Mouse (Mus musculus): ENCODE results near the gene Lama5. TPM values are rescaled to one million over a fixed set of nuclear protein-coding genes. Genes with fewer than 3 reads are reported as not detected.

Gene Lama5
- polyA plus RNA-seq, 1 experiment from 2014 or later: 3.4 TPM

DNA sequence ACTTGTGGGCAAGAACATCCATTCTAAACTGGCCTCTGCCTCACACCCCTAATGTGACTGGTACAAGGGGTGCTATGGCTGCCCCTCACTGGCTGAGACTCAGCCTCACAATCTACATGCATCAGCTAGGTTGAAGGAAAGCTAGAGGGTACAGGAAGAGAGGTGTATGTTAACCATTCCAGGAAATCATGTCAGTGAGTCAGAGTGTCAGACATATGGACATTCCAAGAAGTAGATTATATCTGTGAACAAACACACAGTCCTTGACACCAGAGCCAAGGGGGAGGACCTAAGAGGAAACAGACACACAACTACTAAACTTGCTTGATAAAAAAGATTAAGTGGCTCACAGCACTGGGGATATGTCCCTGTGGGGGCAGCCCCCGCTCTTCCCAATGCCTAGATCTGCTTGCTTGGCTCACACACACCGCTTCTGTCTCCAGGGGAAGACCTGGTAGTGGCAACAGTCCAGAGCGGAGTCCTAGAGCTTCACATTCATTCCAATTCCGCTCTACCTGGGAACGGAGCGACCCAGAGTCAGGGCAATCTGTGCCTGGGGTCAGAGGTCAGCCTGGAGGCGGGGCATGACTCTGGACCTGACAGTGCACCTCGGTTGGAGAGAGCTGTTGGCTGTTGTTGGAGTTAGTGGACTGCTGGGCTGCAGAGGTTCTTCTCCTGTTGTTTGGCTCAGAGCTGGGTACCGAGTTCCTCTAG, 23.4 kb upstream of the Lama5 start:
- H3K9me3 ChIP-seq (replicated peaks): no peaks in the 10 kb centered on the region
- ATAC-seq: no peak
- H3K4me2 ChIP-seq: no peak overlapping the region
- no peak overlapping the region for H3K9ac ChIP-seq
- H3K27ac ChIP-seq: no peak overlapping the region
- 61% methylated on average over 9 of the region's 9 CpGs for WGBS
- no peaks in the 10 kb centered on the region for H3K4me1 ChIP-seq
- H3K27me3 ChIP-seq: no peaks in the 10 kb centered on the region
- H3K4me3 ChIP-seq: no peak overlapping the region
- H3K36me3 ChIP-seq (ENCODE audit: poor library complexity, severe bottlenecking): no peaks in the 10 kb centered on the region

DNA sequence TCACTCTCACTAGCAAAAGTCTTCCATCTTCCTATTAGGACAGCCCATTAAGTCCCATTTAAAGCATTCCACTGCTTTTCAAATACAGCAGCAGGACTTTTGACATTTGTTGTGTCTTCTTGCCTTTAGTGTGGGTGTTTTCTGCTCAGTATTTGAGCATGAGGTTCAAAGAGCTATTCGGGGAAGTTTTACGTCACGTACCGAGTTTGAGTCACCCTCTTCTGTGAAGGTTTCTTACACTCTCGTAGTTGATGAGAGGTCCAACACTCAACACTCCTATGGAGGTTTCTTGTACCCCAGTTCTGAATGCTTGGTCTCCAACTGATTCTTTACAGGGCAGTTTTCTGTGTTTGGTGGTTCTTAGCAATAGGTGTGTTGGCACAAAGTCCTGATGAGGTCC, 22.3 kb upstream of the Lama5 start:
- H3K27me3 ChIP-seq: no peaks in the 10 kb centered on the region
- no peaks in the 10 kb centered on the region for H3K4me1 ChIP-seq
- H3K36me3 ChIP-seq (ENCODE audit: poor library complexity, severe bottlenecking): no peaks in the 10 kb centered on the region
- H3K4me2 ChIP-seq: no peak overlapping the region
- no peak overlapping the region for H3K27ac ChIP-seq
- H3K9me3 ChIP-seq (replicated peaks): no peaks in the 10 kb centered on the region
- no peak overlapping the region for H3K9ac ChIP-seq
- ATAC-seq: no peak
- no peak overlapping the region for H3K4me3 ChIP-seq
- WGBS: 91% methylated on average over 5 of the region's 5 CpGs

DNA sequence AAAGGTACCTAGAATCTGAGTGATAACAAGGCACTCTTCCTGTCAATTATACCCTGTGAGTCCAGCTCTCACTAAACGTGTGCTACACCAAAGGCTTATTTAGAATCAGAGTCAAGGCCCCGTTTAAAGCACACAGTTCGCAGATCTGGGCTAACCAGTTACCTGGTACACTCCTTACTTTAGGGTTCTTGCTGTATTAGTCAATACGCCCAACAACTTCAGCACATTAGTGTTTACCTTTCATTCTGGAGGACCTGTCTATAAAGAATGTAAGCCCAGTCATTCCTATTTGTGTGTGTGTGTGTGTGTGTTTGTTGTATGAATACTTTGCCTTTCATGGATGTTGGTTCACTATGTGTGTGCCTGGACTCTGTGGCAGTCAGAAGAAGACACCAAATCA, 17.4 kb upstream of the Lama5 start:
- Histone ChIP-seq H3K36me3 (ENCODE audit: poor library complexity, severe bottlenecking) (no peaks in the 10 kb centered on the region), H3K4me1 (no peaks in the 10 kb centered on the region), H3K4me3 (no peak overlapping the region), H3K9ac (no peak overlapping the region), H3K9me3 (replicated peaks) (no peaks in the 10 kb centered on the region), H3K27ac (no peak overlapping the region), H3K4me2 (no peak overlapping the region), H3K27me3 (no peaks in the 10 kb centered on the region)
- no peak for ATAC-seq
- 87% methylated on average over 4 of the region's 4 CpGs for WGBS

DNA sequence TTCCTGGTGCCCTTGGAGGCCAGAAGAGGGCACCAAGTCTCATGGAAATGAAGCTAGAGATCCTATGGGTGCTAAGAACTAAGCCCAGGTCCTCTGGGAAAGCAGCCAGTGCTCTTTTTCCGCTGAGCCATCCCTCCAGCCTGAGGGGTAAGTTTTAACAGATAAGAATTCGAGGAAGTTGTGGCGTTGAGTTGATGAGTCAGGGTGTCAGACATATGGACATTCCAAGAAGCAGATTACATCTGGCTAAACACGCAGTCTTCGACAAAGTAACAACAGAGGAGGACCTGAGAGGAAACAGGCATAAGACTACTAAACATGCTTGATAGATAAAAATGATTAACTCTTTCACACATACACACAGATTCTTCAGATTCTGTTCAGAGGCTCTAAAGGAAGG, 12.9 kb upstream of the Lama5 start:
- ATAC-seq: no peak
- Histone ChIP-seq H3K4me1 (peaks cover 5% of the 10 kb centered on the region), H3K36me3 (ENCODE audit: poor library complexity, severe bottlenecking) (no peaks in the 10 kb centered on the region), H3K4me2 (no peak overlapping the region), H3K27ac (no peak overlapping the region), H3K4me3 (no peak overlapping the region), H3K9me3 (replicated peaks) (no peaks in the 10 kb centered on the region), H3K9ac (no peak overlapping the region), H3K27me3 (no peaks in the 10 kb centered on the region)
- 88% methylated on average over 5 of the region's 5 CpGs for WGBS

DNA sequence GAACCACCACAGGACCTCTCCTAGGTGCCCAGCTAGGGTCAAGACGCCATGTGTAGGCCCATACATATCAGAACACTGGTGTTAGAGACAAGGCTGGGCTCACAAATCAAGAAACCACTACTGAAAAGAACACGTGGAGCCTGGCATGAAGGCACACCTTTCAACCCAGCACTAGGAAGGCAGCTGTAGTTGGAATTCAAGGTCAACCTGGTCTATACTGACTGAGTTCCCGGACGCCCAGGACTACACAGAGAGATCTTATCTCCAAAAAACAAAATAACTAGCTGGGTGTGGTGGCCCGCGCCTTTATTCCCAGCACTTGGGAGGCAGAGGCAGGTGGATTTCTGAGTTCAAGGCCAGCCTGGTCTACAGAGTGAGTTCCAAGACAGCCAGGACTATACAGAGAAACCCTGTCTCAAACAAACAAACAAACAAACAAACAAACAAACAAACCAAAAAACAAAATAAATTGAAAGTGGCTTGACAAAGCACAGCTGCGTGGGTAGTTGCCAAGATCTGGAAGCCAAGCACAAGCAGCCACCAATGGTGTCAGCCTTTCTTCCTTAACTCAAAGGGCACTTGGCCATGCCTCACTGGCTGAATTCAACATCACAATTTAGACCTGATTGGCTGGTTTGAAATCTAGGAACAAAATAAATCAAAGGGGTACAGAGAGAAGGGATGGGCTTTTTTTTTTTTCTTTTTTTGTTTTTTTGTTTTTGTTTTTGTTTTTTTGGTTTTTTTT, 12.1 kb upstream of the Lama5 start:
- H3K27me3 ChIP-seq: no peaks in the 10 kb centered on the region
- no peak overlapping the region for H3K27ac ChIP-seq
- WGBS: 89% methylated on average over 7 of the region's 7 CpGs
- H3K4me3 ChIP-seq: no peak overlapping the region
- no peak for ATAC-seq
- no peak overlapping the region for H3K4me2 ChIP-seq
- no peaks in the 10 kb centered on the region for H3K9me3 ChIP-seq (replicated peaks)
- no peaks in the 10 kb centered on the region for H3K36me3 ChIP-seq (ENCODE audit: poor library complexity, severe bottlenecking)
- peaks cover 5% of the 10 kb centered on the region for H3K4me1 ChIP-seq
- no peak overlapping the region for H3K9ac ChIP-seq

DNA sequence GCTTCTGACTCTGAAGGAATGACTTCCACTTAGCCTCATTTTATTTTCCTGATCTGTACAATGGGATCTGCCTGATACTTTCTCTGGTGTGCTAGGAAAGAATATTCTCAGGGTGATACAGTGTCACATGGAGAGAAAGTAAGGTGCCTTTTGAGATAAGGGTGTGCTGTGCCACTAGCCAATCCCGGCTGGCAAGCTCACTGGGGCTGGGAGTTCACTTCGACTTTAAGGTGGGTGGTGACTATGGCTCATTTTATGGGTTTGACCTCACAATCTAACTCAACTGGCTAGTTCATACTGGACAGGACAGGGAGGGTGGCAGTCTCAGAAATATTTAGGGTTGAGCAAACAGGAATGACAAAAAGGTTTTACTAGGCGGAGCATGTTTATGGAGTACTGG, 11.3 kb upstream of the Lama5 start:
- no peak overlapping the region for H3K4me2 ChIP-seq
- no peak overlapping the region for H3K27ac ChIP-seq
- no peak overlapping the region for H3K4me3 ChIP-seq
- no peak overlapping the region for H3K9ac ChIP-seq
- peaks cover 5% of the 10 kb centered on the region for H3K4me1 ChIP-seq
- ATAC-seq: no peak
- H3K9me3 ChIP-seq (replicated peaks): no peaks in the 10 kb centered on the region
- WGBS: 88% methylated on average over 3 of the region's 3 CpGs
- no peaks in the 10 kb centered on the region for H3K27me3 ChIP-seq
- no peaks in the 10 kb centered on the region for H3K36me3 ChIP-seq (ENCODE audit: poor library complexity, severe bottlenecking)

DNA sequence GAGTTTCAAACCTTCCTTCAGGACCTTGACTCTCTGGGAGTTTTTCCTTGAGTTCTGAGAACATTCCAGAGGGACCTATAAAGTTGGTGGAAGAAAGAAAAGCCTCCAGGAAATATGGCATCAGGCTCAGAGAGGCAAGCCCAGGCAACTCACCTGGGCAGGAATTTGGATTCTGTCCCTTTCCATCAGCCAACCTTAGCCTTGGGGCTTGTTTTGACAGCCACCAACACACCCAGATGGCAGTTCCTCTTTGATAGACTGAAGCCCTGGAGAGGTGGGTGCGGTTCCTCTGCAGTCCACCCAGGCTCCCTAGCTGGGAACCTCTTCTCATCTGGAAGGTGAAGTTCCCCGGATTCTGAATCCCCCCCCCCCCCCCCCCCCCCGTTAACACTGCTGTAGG, 10.8 kb upstream of the Lama5 start:
- H3K4me1 ChIP-seq: peaks cover 5% of the 10 kb centered on the region
- no peak for ATAC-seq
- no peak overlapping the region; the same call in 1 of the 2 replicates for H3K27ac ChIP-seq
- WGBS: 71% methylated on average over 3 of the region's 3 CpGs
- H3K27me3 ChIP-seq: no peaks in the 10 kb centered on the region
- no peak overlapping the region for H3K4me3 ChIP-seq
- no peaks in the 10 kb centered on the region for H3K36me3 ChIP-seq (ENCODE audit: poor library complexity, severe bottlenecking)
- no peak overlapping the region for H3K4me2 ChIP-seq
- no peak overlapping the region for H3K9ac ChIP-seq
- no peaks in the 10 kb centered on the region for H3K9me3 ChIP-seq (replicated peaks)

DNA sequence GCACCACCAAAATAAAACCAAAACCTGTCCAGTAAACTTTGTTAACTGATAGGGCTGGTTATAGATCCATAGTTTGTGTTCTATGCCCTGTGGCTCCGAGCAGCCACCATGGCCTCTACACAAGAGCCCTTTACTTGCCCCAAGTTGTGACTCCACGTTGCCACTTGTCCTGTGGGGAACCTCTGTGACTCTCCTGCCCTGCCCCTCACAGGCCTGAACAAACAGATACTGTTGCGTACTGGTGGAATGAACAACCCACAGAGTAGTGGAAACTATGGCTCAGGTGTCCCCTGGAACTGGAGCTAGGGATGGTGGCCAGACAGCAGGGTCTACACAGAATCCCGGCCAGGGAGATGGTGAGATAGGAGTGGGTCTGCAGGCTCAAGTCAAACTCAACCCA, 10.1 kb upstream of the Lama5 start:
- Histone ChIP-seq H3K4me1 (peaks cover 5% of the 10 kb centered on the region), H3K27me3 (no peaks in the 10 kb centered on the region), H3K4me3 (no peak overlapping the region), H3K4me2 (no peak overlapping the region), H3K9me3 (replicated peaks) (no peaks in the 10 kb centered on the region), H3K36me3 (ENCODE audit: poor library complexity, severe bottlenecking) (no peaks in the 10 kb centered on the region), H3K9ac (no peak overlapping the region), H3K27ac (no peak overlapping the region)
- WGBS: 92% methylated on average over 4 of the region's 4 CpGs
- no peak for ATAC-seq

DNA sequence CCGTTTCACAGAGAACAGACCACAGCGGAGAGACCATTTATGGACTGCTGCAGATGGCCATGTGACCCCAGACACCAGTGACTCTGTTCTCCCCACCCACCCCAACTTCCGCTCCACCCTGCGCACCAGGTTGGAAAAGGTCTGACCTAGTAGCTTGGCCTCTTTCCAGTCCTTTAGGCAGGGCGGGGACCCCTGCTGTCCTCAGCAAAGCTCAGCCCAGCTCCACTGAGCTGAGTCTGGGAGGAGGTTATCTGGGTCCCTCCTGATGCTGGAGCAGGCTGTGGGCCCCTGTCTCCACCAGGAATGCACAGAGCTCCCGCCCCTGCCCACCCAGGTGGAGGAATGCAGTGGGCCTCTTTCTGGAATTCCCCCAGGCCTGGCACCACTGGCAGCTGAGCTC, 9.3 kb upstream of the Lama5 start:
- 62% methylated on average over 6 of the region's 6 CpGs for WGBS
- Histone ChIP-seq H3K4me2 (no peak overlapping the region), H3K9me3 (replicated peaks) (no peaks in the 10 kb centered on the region), H3K36me3 (ENCODE audit: poor library complexity, severe bottlenecking) (no peaks in the 10 kb centered on the region), H3K27ac (no peak overlapping the region), H3K9ac (no peak overlapping the region), H3K4me3 (no peak overlapping the region), H3K27me3 (no peaks in the 10 kb centered on the region), H3K4me1 (peaks cover 5% of the 10 kb centered on the region)
- ATAC-seq: no peak

DNA sequence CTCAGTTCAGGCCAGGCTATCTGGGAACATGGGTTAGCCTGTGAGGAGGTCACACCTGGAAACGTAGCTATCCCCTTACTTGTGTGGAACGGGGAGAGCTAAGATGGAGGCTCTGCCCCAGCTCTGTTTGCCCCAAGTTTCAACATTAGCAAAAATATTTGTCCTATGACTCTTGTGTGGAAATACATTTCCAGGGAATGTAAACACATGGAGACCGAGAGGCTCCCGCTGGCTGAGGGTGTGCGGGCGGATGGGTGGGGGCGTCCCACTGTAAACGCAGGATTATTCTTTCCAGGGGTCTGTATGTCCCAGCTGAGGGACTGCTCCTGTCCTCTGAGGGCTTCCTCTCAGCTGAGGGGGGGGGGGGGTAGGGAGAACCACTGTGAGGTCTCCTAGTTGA, 8.7 kb upstream of the Lama5 start:
- Histone ChIP-seq H3K4me3 (no peak overlapping the region), H3K4me2 (no peak overlapping the region), H3K27me3 (no peaks in the 10 kb centered on the region), H3K9ac (no peak overlapping the region), H3K4me1 (peaks cover 5% of the 10 kb centered on the region), H3K36me3 (ENCODE audit: poor library complexity, severe bottlenecking) (no peaks in the 10 kb centered on the region), H3K9me3 (replicated peaks) (no peaks in the 10 kb centered on the region), H3K27ac (no peak overlapping the region)
- no peak for ATAC-seq
- WGBS: 93% methylated on average over 8 of the region's 8 CpGs

DNA sequence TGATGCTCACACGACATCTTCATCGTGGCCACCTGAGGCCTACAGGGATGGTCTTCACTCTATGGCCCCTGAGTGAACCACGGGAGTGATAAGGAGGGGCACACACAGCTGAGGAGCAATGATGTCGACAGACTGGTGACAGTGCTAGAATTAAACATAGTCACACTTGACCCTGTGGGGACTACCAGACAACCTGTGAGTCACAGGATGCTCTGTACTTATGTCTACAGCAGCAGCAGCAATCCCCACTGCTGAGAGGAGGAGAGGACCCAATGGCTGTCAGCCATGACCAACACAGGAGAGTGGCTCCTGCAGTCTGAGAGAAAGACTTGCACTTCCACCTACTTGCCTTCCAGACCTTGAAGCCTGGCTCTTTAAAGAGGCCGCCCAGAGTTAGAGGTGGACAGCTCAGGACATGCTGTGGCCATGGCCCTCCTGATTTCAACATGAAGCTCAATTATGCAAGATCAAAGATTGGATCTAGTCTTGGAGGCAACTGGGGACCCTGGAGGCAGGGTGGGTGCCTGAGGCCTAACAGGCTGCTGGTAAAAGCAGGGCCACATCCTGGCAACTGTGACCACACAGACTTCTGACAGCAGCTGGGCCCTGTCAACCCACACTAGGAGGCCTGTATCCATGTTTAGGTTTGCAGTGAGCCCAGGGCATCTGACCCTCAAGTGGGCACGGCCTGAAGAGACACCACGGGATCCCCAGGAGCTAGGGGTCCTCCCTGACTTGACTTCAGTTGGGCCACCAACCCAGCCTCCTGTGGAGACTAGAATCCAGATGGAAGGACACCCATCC, 7.6 kb upstream of the Lama5 start:
- Histone ChIP-seq H3K4me2 (no peak overlapping the region), H3K4me3 (no peak overlapping the region), H3K4me1 (peaks cover 10% of the 10 kb centered on the region), H3K36me3 (ENCODE audit: poor library complexity, severe bottlenecking) (no peaks in the 10 kb centered on the region), H3K27me3 (no peaks in the 10 kb centered on the region), H3K9me3 (replicated peaks) (no peaks in the 10 kb centered on the region), H3K27ac (no peak overlapping the region), H3K9ac (no peak overlapping the region)
- ATAC-seq: no peak
- 88% methylated on average over 7 of the region's 7 CpGs for WGBS

DNA sequence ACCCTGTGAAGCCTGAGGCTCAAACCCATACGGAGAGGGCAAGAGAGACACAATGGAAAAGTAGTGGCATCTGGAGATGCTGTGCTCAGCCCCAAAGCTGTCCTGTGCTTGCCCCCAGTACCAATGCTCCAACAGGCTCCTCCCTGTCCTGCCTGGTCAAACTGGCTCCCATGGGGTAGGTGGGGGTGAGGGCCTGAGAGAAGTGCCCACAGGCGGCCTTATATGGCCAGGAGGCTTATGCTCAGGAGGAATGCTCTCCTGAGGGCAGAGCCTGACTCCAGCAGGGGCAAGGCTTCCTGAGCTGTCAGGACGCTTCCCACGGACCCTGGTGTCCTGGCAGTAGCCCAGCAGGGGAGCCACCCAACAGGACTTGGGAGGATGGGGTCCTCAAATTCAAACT, 4.8 kb upstream of the Lama5 start:
- WGBS: 53% methylated on average over 4 of the region's 4 CpGs
- H3K36me3 ChIP-seq (ENCODE audit: poor library complexity, severe bottlenecking): no peaks in the 10 kb centered on the region
- no peak for ATAC-seq
- no peak overlapping the region for H3K9ac ChIP-seq
- H3K27me3 ChIP-seq: peaks cover 16% of the 10 kb centered on the region
- H3K27ac ChIP-seq: no peak overlapping the region
- no peak overlapping the region for H3K4me3 ChIP-seq
- H3K4me2 ChIP-seq: no peak overlapping the region
- H3K4me1 ChIP-seq: peaks cover 31% of the 10 kb centered on the region
- no peaks in the 10 kb centered on the region for H3K9me3 ChIP-seq (replicated peaks)

Data from forebrain, embryonic 13.5 days (tissue).